Mouse (Mus musculus): ENCODE data around the gene Scd1. TPM values are rescaled to one million over a fixed set of nuclear protein-coding genes. Genes with fewer than 3 reads are reported as not detected.
A peak's percentile ranks its signal among the peaks of the same experiment; 100 is the strongest.

The Scd1 gene
- total RNA-seq (2021) = 100 to 1,000 TPM; 139 TPM
- long read RNA-seq, experiment 1, full-length matches to known transcripts = 25 of 38 reads
- long read RNA-seq, experiment 1, partial matches to known transcripts = 2 of 38 reads
- long read RNA-seq, experiment 1, other reads (novel, unspliced or antisense) = 11 of 38 reads
- long read RNA-seq, experiment 2, full-length matches to known transcripts = 22 of 27 reads
- long read RNA-seq, experiment 2, partial matches to known transcripts = 3 of 27 reads
- long read RNA-seq, experiment 2, other reads (novel, unspliced or antisense) = 2 of 27 reads

DNA sequence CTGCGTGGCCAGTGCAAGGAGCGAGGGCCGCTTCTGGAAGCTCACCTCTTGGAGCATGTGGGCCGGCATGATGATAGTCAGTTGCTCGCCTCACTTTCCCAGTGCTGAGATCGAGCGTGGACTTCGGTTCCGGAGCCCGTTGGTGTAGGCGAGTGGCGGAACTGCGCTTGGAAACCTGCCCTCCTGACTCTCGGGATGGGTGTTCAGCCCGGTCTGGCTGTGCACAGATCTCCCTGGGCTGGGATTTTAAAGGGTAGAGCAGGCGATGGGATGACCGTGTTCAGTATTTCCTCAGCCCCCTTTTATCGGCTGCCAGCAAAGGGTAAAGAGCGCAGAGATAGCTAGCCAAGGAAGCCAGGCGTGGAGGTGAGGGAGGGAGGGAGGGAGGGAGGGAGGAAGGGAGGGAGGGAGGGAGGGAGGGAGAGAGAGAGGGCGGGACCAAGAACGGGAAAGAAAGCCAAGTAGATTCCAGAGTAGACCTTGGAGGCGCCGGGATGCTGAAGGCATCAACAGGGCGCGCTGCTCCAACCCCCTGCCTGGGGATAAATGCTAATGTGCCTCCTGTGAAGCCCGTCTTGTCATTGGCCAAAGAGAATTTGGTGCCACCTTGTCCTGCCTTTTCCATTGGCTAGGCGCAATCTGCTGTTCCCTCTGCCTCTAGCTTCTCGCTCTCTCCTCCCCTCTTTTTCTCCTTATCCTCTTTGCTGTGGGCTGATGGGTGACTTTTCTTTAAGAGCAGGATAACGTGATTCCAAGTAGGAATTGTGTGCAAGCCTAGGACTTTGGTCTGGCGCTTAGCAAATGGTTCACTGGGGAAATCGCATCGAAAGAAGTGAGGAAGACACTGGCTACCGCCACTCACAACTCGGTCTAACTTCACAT is at the start of gene Scd1:
TSS of gene Scd1 (minus strand) at position 539 of the 882 bp plus-strand sequence.
- H3K27ac ChIP-seq = peak within 1 kb of the TSS; percentile 87
- TF ChIP-seq CTCF (conservative IDR thresholded peaks at IDR 0.05) = no peak
- H3K4me3 ChIP-seq = peak within 1 kb of the TSS; percentile 62
- peak; percentile 57 to 72 for DNase-seq (ENCODE audit: low spot score in 2 of 2)

DNA sequence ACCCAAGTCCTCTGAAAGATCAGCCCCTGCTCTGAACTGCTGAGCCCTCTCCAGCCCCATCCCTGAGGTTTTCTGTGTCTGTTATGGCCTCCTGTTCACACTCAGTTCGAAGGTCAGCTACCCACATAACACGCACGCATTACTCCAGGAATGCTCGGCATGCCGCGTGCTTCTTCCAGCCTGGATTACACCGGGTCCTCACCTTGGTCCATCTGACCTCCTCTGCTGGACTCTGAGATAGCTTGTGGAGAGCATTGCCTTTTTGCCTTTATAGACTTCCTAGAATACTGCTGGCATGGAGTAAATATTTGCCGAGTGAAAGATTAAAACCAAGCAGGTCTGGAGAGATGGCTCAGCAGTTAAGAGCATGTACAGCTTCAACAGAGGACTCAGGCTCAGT is 47.7 kb upstream of the Scd1 start:
- no peak overlapping the region for H3K27ac ChIP-seq
- no peak for TF ChIP-seq CTCF (conservative IDR thresholded peaks at IDR 0.05)
- DNase-seq (ENCODE audit: low spot score in 2 of 2) = no peak
- H3K4me3 ChIP-seq = no peak overlapping the region

DNA sequence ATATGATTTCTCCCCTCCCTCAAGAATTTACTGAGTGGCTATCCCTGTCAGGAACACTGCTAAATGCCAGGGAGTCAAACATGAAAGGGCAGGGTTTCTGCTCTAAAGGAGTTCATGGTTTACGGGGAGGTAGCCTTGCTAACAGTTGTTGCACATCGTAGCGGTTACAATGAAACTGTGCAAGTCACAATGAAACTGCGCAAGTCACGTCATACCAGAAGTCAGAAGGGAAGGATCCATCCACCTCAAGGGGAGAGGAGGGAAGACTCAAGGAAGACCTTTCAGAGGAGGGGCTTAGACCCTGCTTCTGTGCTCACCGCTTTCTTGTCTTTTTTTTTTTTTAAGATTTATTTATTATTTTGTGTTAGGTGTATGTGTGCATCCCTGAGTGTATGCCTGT is 47.2 kb upstream of the Scd1 start:
- Histone ChIP-seq H3K27ac (no peak overlapping the region), H3K4me3 (no peak overlapping the region)
- no peak for TF ChIP-seq CTCF (conservative IDR thresholded peaks at IDR 0.05)
- DNase-seq (ENCODE audit: low spot score in 2 of 2) = no peak

DNA sequence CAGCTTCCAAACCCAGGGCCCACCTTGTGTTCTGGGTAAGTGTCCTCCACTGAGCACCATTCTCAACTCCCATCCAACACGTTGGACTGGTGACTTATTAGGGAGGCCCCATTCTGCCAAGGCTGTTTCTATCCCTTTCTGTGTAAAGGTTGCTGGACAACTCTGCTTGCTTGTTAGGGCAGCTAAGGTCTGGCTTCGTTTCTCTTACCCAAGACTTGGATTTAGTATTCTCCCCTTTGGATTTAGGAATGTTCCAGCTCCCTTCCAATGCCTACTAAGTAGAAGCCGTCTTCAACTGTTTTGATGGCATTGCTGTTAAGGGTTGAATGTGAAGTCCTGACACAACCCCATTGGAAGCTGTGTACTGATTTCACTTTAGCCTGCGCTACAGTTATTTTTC is 40.2 kb upstream of the Scd1 start:
- no peak overlapping the region for H3K27ac ChIP-seq
- H3K4me3 ChIP-seq = no peak overlapping the region
- no peak for DNase-seq (ENCODE audit: low spot score in 2 of 2)
- no peak for TF ChIP-seq CTCF (conservative IDR thresholded peaks at IDR 0.05)

DNA sequence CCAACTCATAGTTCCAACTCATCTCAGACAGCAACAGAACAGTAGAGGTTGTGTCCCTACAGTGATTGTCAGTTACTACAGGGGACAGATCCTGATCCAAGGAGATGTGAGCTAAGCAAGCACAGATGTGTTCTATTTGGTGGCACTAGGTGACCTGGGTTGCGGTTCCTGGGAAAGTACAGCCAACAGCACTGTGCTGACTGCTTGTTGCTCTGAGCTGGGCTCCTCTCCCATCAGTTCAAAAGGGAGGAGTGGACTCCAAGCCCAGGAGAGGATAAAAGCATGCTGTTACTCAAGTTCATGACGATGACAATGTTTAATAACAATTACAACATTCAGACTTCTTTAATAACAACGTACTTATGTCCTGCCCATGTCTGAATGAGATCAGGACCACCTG is 38.1 kb upstream of the Scd1 start:
- TF ChIP-seq CTCF (conservative IDR thresholded peaks at IDR 0.05) = no peak
- no peak for DNase-seq (ENCODE audit: low spot score in 2 of 2)
- Histone ChIP-seq H3K27ac (no peak overlapping the region), H3K4me3 (no peak overlapping the region)

DNA sequence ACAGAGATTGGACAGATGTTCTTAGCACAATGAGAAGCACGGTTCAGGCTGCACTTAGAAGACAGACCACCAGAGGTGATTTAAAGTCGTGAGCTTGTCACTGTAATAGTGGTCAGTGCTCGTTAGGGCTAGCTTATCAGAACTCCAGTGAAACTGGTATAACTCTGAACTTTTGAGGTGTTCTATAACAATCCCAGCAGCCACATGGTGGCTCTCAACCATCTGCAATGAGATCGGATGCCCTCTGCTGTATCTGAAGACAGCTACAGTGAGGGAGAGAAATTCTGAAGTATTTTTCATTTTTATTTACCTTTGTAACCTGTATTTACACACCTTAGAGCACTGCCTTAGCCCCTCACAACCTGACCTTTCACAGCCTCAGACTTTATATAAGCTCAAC is 31.6 kb upstream of the Scd1 start:
- Histone ChIP-seq H3K27ac (no peak overlapping the region), H3K4me3 (no peak overlapping the region)
- peak; percentile 37 for TF ChIP-seq CTCF (conservative IDR thresholded peaks at IDR 0.05)

DNA sequence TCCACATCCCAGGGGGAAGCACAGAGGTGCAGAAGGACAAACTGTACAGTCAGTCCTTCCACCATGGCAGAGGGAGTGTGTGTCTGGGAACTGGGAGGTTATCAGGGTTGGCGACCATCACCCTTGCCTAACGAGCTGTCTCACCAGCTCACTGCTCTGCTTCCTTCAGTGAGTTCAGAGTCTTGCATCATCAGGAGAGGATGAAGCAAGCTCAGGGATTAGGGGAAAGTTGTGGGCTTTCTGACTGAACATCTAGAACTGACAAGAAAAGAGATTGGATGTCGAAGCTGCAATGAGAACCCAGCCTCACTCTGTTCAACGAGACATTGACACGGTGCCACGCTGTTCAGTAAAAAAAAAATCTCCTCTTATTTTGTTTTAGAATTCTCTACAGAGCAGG is 30.3 kb upstream of the Scd1 start:
- H3K27ac ChIP-seq = no peak overlapping the region
- no peak overlapping the region for H3K4me3 ChIP-seq
- TF ChIP-seq CTCF (conservative IDR thresholded peaks at IDR 0.05) = no peak
- DNase-seq (ENCODE audit: low spot score in 2 of 2) = no peak

More for the DNA sequence above, 31.6 kb upstream of the Scd1 start:
- no peak for DNase-seq (ENCODE audit: low spot score in 2 of 2)

DNA sequence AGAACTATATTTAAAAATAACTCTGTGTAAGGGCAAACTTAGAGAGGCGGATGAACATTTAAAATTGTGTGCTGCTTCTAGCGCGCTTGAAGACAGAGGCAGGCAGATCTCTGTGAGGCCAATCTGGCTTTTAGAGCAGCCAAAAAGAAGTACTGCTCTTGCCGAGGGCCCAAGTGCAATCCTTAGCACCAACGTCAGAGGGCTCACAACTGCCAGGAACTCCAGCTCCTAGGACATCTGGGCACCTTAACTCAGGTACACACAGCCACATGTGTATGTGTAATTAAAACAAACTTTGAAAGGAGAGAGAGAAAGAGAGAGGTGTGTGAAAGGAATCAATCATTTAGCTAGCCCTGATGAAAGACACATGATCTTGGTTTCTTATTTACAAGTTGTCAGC is 24.4 kb upstream of the Scd1 start:
- H3K27ac ChIP-seq = no peak overlapping the region
- H3K4me3 ChIP-seq = no peak overlapping the region
- no peak for TF ChIP-seq CTCF (conservative IDR thresholded peaks at IDR 0.05)
- no peak for DNase-seq (ENCODE audit: low spot score in 2 of 2)

DNA sequence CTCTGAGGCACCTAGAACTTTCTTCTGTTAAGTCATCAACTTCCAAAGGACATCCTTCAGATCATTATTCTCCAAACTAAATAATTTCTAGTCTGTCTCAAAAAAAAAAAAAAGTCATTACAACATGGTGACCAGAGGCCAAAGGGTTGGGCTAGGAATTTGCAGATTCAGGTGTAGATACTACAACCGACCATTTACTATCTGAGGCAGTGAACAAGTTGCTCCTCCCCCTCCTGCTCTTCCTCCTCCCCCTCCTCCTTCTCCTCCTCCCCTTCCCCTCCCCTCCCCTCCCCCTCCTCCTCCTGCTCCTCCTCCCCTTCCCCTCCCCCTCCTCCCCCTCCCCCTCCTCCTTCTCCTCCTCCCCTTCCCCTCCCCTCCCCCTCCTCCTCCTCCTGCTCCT is 20.0 kb upstream of the Scd1 start:
- TF ChIP-seq CTCF (conservative IDR thresholded peaks at IDR 0.05) = no peak
- Histone ChIP-seq H3K4me3 (no peak overlapping the region), H3K27ac (no peak overlapping the region)
- no peak for DNase-seq (ENCODE audit: low spot score in 2 of 2)

DNA sequence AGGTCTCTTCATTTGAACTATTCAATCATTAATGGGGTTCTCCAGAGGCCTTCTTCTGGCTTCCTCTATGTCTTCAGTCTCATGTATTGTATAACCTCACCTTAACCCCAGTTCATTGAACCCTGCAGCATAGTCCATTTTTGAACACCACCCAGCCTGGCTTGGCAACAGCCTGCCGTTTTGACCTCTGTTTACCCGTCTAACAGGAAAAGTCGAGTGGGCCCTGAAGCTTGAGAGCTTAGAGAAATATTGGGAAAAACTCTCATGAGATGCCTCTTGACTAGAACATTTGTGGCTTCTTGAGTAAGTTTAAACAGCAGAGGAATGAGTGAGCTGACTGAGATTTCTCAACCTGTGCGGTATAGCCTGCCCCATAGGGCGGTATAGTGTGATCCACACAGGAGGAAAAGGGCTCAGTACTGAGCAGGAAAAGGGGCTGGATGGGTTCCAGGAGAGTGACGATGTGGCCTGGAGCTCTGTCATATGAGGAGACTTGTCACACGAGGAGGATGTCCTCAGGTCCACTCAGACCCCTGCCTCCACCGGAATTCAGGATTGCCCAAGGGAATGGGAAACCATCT is 14.5 kb upstream of the Scd1 start:
- DNase-seq (ENCODE audit: low spot score in 2 of 2) = no peak
- Histone ChIP-seq H3K27ac (no peak overlapping the region), H3K4me3 (no peak overlapping the region)
- TF ChIP-seq CTCF (conservative IDR thresholded peaks at IDR 0.05) = no peak

DNA sequence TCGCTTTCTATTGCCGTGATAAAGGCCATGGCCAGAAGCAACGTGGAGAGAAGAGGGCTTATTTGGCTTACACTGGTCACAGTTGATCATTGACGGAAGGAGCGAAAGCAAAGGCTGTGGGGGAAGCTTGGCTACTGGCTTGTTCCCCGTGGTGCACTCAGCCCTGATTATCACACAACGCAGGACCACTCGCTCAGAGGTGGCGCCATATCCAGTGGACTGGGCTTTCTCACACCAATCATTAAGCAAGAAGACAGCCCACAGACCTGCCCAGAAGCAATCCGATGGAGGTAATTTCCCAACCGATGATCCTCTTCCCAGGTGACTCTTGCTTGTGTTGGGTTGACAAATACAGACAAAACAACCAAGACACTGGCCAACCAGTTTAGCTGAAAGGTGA is 11.9 kb upstream of the Scd1 start:
- TF ChIP-seq CTCF (conservative IDR thresholded peaks at IDR 0.05) = no peak
- DNase-seq (ENCODE audit: low spot score in 2 of 2) = no peak
- H3K27ac ChIP-seq = no peak overlapping the region
- no peak overlapping the region for H3K4me3 ChIP-seq

DNA sequence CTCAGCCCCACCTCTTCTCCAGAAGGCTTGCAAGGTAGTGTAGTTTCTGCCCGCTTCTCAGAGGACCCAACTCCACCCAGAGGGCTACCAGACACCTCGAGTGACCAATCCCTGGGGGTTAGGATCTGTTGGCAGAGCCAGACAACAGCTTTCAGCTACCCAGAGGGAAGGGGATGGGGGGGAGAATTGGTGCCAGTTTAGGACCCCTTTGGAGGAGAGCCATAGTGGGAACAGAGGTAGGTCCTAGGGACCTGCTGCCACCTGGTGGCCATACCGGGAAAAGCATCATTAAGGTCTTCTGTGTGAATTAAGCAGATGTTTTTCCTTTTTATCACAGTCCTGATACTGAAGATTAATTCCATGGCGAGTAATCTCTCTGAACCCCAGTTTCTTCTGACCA is 11.3 kb upstream of the Scd1 start:
- H3K27ac ChIP-seq = no peak overlapping the region
- no peak overlapping the region for H3K4me3 ChIP-seq
- peak; percentile 97 for TF ChIP-seq CTCF (conservative IDR thresholded peaks at IDR 0.05)
- peak; percentile 20 to 74 for DNase-seq (ENCODE audit: low spot score in 2 of 2)

DNA sequence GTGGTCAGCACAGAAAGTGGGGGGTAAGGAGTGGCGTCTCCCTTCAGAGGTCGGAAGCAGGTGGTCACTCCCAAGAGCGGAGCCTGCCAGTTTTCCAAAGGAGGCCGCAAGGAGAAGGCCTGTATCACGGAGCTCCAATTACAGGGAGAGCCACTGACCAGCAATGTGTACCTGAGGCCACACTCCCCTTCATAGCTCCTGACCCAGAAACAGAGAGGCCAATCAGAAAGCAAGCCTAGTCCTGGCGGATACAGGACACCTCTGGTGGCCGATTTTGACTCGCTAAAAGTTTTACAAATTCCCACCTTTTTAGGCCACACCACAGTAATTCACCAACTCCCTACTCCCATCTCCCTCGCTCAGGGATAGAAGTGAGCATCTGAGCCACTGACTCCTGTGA is 10.9 kb upstream of the Scd1 start:
- no peak overlapping the region for H3K4me3 ChIP-seq
- H3K27ac ChIP-seq = no peak overlapping the region
- no peak for TF ChIP-seq CTCF (conservative IDR thresholded peaks at IDR 0.05)
- no peak for DNase-seq (ENCODE audit: low spot score in 2 of 2)

Measured in layer of hippocampus, adult 2 months (tissue).